Mouse (Mus musculus): ENCODE measurements around the gene Hmg20b. TPM values are rescaled to one million over a fixed set of nuclear protein-coding genes. Genes with fewer than 3 reads are reported as not detected.

Hmg20b gene
- polyA plus RNA-seq, 1 experiment: 42.7 TPM

DNA sequence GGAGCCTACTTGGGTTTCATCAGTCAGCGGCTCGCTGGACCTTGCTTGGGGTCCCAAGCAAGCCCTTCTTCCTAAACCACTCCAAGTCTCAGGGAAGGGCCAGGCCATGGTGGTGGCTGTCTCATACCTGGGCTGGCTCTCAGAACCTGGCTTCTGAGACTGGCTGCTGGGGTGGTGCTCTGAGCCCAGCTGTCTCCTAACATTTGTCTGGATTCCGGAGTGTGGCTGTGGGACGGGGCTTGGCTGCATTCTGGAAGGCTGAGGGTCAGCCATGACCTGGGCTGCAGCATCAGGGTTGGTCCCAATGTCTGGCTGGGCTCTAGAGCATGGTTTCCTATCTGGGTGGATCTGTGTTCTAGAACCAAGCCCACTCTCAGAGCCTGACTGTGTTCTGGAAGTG, 13.7 kb downstream of the Hmg20b start:
- WGBS: 91% methylated on average over 4 of the region's 4 CpGs
- Histone ChIP-seq H3K4me1 (ENCODE audit: control insufficient read depth, insufficient read depth, low read length) (no peaks in the 10 kb centered on the region; the same call in 1 of the 2 replicates), H3K27ac (ENCODE audit: insufficient read depth, low read length) (no peak overlapping the region), H3K27me3 (ENCODE audit: control insufficient read depth, insufficient read depth, low read length) (0 out of 2 replicates have a peak, but pooled peaks cover 1% of the 10 kb centered on the region), H3K4me3 (replicated peaks; ENCODE audit: insufficient read depth, low read depth, low read length) (no peak overlapping the region)
- DNase-seq: no peak
- no peak for TF ChIP-seq POLR2A (IDR thresholded peaks at IDR 0.05; ENCODE audit: borderline replicate concordance, insufficient read depth, low read length)
- TF ChIP-seq CTCF (IDR thresholded peaks at IDR 0.05; ENCODE audit: borderline replicate concordance, insufficient read depth, low read depth, low read length): no peak

DNA sequence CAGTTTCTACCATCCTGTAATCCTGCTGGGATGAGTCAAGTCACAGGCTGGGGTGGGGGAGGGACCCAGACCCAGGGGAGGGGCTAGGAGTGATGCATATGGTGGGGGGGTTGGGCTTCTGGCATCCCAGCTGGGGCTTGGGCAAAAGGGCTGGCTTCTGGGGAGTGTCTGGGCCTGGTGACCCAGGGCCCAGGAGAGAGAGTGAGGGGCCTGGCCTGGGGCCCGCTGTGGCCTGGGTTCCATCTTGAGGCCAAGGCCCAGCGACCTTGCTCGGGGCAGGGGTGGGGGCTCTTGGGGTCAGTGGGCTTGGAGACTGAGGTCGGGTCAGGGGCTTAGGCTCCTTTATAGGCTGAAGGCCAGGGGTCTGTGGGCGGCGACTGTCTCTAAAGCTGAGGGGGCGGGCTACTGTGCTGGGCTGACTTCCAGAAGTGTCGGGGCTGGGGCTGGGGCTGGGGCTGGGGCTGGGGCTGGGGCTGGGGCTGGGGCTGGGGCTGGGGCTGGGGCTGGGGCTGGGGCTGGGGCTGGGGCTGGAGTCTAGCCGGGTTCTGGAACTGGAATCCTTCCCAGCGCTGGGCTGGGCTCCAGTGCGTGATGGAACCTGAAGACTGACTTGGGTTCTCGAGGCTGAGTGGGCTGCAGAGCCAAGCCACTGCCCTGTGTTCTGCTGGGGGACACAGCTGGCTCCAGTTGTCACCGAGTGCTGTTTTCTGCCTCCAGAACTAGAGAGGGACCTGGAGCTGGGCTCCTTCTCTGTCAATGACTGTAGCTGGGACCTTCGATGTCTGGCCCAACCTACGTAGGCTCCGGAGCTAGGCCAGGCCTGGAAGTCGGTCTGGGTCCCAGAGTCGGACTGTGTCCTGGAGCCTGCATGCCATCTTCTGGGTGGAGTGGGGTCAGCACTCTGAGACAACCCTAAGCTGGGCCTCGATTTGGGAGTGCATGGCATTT, 14.6 kb downstream of the Hmg20b start:
- TF ChIP-seq CTCF (IDR thresholded peaks at IDR 0.05; ENCODE audit: borderline replicate concordance, insufficient read depth, low read depth, low read length) (no peak), POLR2A (IDR thresholded peaks at IDR 0.05; ENCODE audit: borderline replicate concordance, insufficient read depth, low read length) (no peak)
- no peaks in the 10 kb centered on the region; the same call in 1 of the 2 replicates for H3K4me1 ChIP-seq (ENCODE audit: control insufficient read depth, insufficient read depth, low read length)
- WGBS: 29% methylated on average over 17 of the region's 19 CpGs
- no peak overlapping the region for H3K27ac ChIP-seq (ENCODE audit: insufficient read depth, low read length)
- no peak overlapping the region for H3K4me3 ChIP-seq (replicated peaks; ENCODE audit: insufficient read depth, low read depth, low read length)
- no peak for DNase-seq
- 0 out of 2 replicates have a peak, but pooled peaks cover 1% of the 10 kb centered on the region for H3K27me3 ChIP-seq (ENCODE audit: control insufficient read depth, insufficient read depth, low read length)

DNA sequence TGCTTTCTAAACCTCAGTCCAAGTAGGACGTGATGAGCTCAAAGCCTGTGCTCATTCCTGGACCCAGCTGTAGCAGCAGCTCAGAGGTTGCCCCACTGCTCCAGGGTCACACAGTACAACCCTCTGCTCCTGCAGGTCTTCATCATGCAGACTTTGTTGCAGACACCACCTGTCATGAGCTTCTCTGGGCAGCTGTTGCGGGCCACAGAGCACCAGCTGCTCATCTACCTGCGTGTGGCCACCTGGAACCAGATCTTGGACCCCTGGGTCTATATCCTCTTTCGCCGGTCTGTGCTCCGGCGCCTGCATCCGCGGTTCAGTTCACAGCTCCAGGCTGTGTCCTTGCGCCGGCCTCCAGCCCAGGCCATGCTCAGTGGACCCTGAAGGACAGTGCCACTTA, 16.0 kb downstream of the Hmg20b start:
- no peak overlapping the region for H3K4me3 ChIP-seq (replicated peaks; ENCODE audit: insufficient read depth, low read depth, low read length)
- H3K4me1 ChIP-seq (ENCODE audit: control insufficient read depth, insufficient read depth, low read length): no peaks in the 10 kb centered on the region; the same call in 1 of the 2 replicates
- H3K27me3 ChIP-seq (ENCODE audit: control insufficient read depth, insufficient read depth, low read length): 0 out of 2 replicates have a peak, but pooled peaks cover 1% of the 10 kb centered on the region
- no peak for DNase-seq
- H3K27ac ChIP-seq (ENCODE audit: insufficient read depth, low read length): no peak overlapping the region
- 63% methylated on average over 11 of the region's 11 CpGs for WGBS
- no peak for TF ChIP-seq CTCF (IDR thresholded peaks at IDR 0.05; ENCODE audit: borderline replicate concordance, insufficient read depth, low read depth, low read length)
- TF ChIP-seq POLR2A (IDR thresholded peaks at IDR 0.05; ENCODE audit: borderline replicate concordance, insufficient read depth, low read length): no peak

DNA sequence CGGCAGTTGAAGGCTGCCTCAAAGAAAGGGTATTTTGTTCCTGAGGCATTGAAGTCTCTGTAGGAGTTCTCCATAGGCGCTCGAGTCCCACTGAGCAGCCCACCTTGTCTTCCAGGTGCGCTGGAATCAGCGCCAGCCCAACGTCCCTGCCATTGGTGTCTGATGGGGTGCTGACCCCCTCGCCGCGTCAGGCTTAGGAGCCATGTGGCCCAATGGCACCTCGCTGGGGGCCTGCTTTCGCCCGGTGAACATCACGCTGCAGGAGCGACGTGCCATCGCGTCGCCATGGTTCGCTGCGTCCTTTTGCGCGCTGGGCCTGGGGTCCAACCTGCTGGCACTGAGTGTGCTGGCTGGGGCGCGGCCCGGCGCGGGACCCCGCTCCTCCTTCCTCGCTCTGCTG, 18.0 kb downstream of the Hmg20b start:
- no peak overlapping the region for H3K27ac ChIP-seq (ENCODE audit: insufficient read depth, low read length)
- 10% methylated on average over 29 of the region's 29 CpGs for WGBS
- DNase-seq: no peak
- H3K27me3 ChIP-seq (ENCODE audit: control insufficient read depth, insufficient read depth, low read length): 0 out of 2 replicates have a peak, but pooled peaks cover 1% of the 10 kb centered on the region
- TF ChIP-seq POLR2A (IDR thresholded peaks at IDR 0.05; ENCODE audit: borderline replicate concordance, insufficient read depth, low read length) (no peak), CTCF (IDR thresholded peaks at IDR 0.05; ENCODE audit: borderline replicate concordance, insufficient read depth, low read depth, low read length) (no peak)
- H3K4me3 ChIP-seq (replicated peaks; ENCODE audit: insufficient read depth, low read depth, low read length): no peak overlapping the region
- no peaks in the 10 kb centered on the region; the same call in 1 of the 2 replicates for H3K4me1 ChIP-seq (ENCODE audit: control insufficient read depth, insufficient read depth, low read length)

GRCm38 (mm10) chr10:81330007-81330406, 20.3 kb downstream of the Hmg20b start:
- no peak for DNase-seq
- Histone ChIP-seq H3K27ac (ENCODE audit: insufficient read depth, low read length) (no peak overlapping the region), H3K4me3 (replicated peaks; ENCODE audit: insufficient read depth, low read depth, low read length) (no peak overlapping the region), H3K27me3 (ENCODE audit: control insufficient read depth, insufficient read depth, low read length) (0 out of 2 replicates have a peak, but pooled peaks cover 1% of the 10 kb centered on the region), H3K4me1 (ENCODE audit: control insufficient read depth, insufficient read depth, low read length) (no peaks in the 10 kb centered on the region)
- TF ChIP-seq POLR2A (IDR thresholded peaks at IDR 0.05; ENCODE audit: borderline replicate concordance, insufficient read depth, low read length) (no peak), CTCF (IDR thresholded peaks at IDR 0.05; ENCODE audit: borderline replicate concordance, insufficient read depth, low read depth, low read length) (no peak)
- WGBS: 41% methylated on average over 4 of the region's 4 CpGs

DNA sequence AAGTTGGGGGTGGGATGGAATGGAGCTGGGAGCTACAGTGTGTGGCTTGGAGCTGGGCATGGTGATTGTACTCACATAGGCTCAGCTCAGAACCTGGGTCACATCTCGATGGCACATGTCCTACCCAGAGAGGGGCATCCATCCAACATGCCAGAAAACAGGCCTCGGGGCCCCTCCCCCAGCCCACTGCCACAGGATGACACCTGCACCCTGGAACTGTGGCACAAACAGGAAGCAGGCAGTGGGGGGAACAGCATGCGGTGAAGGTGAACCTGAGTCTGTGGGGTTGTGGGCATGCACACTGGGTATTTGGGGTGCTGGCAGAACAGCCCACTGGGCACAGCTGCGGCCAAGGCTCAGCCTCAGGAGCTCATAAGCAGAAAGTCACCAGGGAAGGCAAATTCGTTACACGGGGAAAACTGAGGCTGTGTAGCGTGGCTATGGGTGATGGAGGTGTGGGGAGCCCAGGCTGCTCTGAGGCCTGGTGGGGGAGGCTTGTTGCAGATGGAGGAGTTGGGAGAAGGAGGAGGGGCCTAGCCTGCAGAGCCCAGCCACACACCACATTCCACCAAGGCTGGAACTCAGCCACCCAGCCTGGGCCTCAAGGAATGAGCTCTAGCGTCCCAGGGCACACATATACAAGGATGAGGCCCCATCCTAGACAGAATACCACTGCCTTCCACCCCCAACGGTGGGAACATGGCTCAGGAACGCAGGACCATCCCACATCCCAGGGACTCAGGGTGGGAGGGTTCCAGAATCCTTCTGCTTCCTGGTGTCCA, 20.9 kb downstream of the Hmg20b start:
- TF ChIP-seq POLR2A (IDR thresholded peaks at IDR 0.05; ENCODE audit: borderline replicate concordance, insufficient read depth, low read length) (no peak), CTCF (IDR thresholded peaks at IDR 0.05; ENCODE audit: borderline replicate concordance, insufficient read depth, low read depth, low read length) (no peak)
- H3K27ac ChIP-seq (ENCODE audit: insufficient read depth, low read length): no peak overlapping the region
- DNase-seq: no peak
- H3K27me3 ChIP-seq (ENCODE audit: control insufficient read depth, insufficient read depth, low read length): 0 out of 2 replicates have a peak, but pooled peaks cover 1% of the 10 kb centered on the region
- H3K4me3 ChIP-seq (replicated peaks; ENCODE audit: insufficient read depth, low read depth, low read length): no peak overlapping the region
- H3K4me1 ChIP-seq (ENCODE audit: control insufficient read depth, insufficient read depth, low read length): no peaks in the 10 kb centered on the region
- WGBS: 59% methylated on average over 10 of the region's 10 CpGs

- no peaks in the 10 kb centered on the region for H3K4me1 ChIP-seq (ENCODE audit: control insufficient read depth, insufficient read depth, low read length)
- H3K27ac ChIP-seq (ENCODE audit: insufficient read depth, low read length): no peak within 1 kb of the TSS
- no peak for DNase-seq
- no peak within 1 kb of the TSS for H3K4me3 ChIP-seq (replicated peaks; ENCODE audit: insufficient read depth, low read depth, low read length)
- H3K27me3 ChIP-seq (ENCODE audit: control insufficient read depth, insufficient read depth, low read length): 0 out of 2 replicates have a peak, but pooled peaks cover 1% of the 10 kb centered on the region
- 17% methylated on average over 10 of the region's 10 CpGs for WGBS
- TF ChIP-seq POLR2A (IDR thresholded peaks at IDR 0.05; ENCODE audit: borderline replicate concordance, insufficient read depth, low read length) (no peak), CTCF (IDR thresholded peaks at IDR 0.05; ENCODE audit: borderline replicate concordance, insufficient read depth, low read depth, low read length) (no peak)
These were observed 21.9 kb downstream of the Hmg20b start, which contains the start of gene Tbxa2r for GRCm38 (mm10) chr10:81328386-81328785. Gene Tbxa2r, plus strand, starts transcription at chr10:81328731.

All from cerebellum, adult 2 months (tissue).